Mouse (Mus musculus) liver, adult 2 months (tissue): ENCODE data around the gene Nptn. TPM values are rescaled to one million over a fixed set of nuclear protein-coding genes. Genes with fewer than 3 reads are reported as not detected.

Experiments
- DNase-seq: peaks from one replicate; pipeline ENCODE4 v3.0.0-alpha.2; 2011; ENCODE audit warnings: low read depth, low spot score; ENCODE audit errors: extremely low read depth
- H3K27ac ChIP-seq: fragments of 200-500 bp; replicated peaks from 2 replicates; pipeline ENCODE4 v1.5.1; 2012; ENCODE audit warnings: low read depth, mild to moderate bottlenecking, control low read depth, inconsistent platforms, low read length; ENCODE audit not compliant: insufficient read depth
- H3K27me3 ChIP-seq: fragments of 200-500 bp; 2 replicates; pipeline ENCODE4 v1.6.1; 2012; ENCODE audit warnings: mild to moderate bottlenecking, moderate library complexity, low read length, inconsistent platforms; ENCODE audit not compliant: control insufficient read depth, insufficient read depth
- H3K36me3 ChIP-seq: fragments of 200-500 bp; 2 replicates; pipeline ENCODE4 v1.6.1; 2012; ENCODE audit warnings: low read length, inconsistent platforms; ENCODE audit not compliant: control insufficient read depth, insufficient read depth
- H3K4me1 ChIP-seq: fragments of 200-500 bp; 2 replicates; pipeline ENCODE4 v1.6.1; 2011; ENCODE audit warnings: low read length; ENCODE audit not compliant: control insufficient read depth, insufficient read depth
- H3K4me3 ChIP-seq: fragments of 200-500 bp; 2 replicates; pipeline ENCODE4 v1.5.1; 2011; ENCODE audit warnings: low read depth, mild to moderate bottlenecking, control low read depth, low read length, moderate library complexity; ENCODE audit not compliant: insufficient read depth
- H3K79me2 ChIP-seq: fragments of 200-500 bp; 2 replicates; pipeline ENCODE4 v1.6.1; 2012; ENCODE audit warnings: inconsistent platforms, mild to moderate bottlenecking, low read length, moderate library complexity; ENCODE audit not compliant: control insufficient read depth, insufficient read depth
- H3K9ac ChIP-seq: fragments of 200-500 bp; 2 replicates; pipeline ENCODE4 v1.6.1; 2012; ENCODE audit warnings: low read depth, mild to moderate bottlenecking, control low read depth, inconsistent platforms, low read length
- CTCF ChIP-seq: fragments of 200-500 bp; IDR thresholded peaks from 2 replicates; pipeline ENCODE4 v1.5.1; 2011; ENCODE audit warnings: low read depth, low read length, control low read depth
- POLR2A ChIP-seq: fragments of 200-500 bp; IDR thresholded peaks from 2 replicates; pipeline ENCODE4 v1.6.1; 2011; ENCODE audit warnings: low read length, control low read depth; ENCODE audit not compliant: insufficient read depth; ENCODE audit errors: extremely low read depth
- WGBS: fragments of 180-500 bp; shearing (Covaris S2); methylation state at CpG from one replicate; pipeline ENCODE4 v1.1.7; 2018; 5-methylcytosine and 5-hydroxymethylcytosine counted together
- polyA plus RNA-seq: library from polyadenylated mRNA; depleted of rRNA; stranded (reverse); fragments of >200 nt; gene quantifications from 2 replicates; pipeline ENCODE4 v1.2.3, GENCODE M21; 2012
- total RNA-seq: library from RNA; depleted of rRNA; stranded (reverse); fragments of >200 nt; gene quantifications from 2 replicates; pipeline ENCODE4 v1.2.3, GENCODE M21; 2014

The Nptn gene
- total and polyA plus RNA-seq, 2 experiments = 65.2 to 115 TPM

- H3K36me3 ChIP-seq = no peaks in the 10 kb centered on the region
- no peak overlapping the region for H3K9ac ChIP-seq
- peaks cover 4% of the 10 kb centered on the region for H3K4me1 ChIP-seq
- H3K4me3 ChIP-seq = no peak overlapping the region
- H3K79me2 ChIP-seq = peaks cover 4% of the 10 kb centered on the region; the same call in 1 of the 2 replicates
- DNase-seq = no peak
- no peak overlapping the region for H3K27ac ChIP-seq
- TF ChIP-seq CTCF = no peak
- no peak for TF ChIP-seq POLR2A
- WGBS = 96% methylated on average over 6 of the region's 6 CpGs
- no peaks in the 10 kb centered on the region for H3K27me3 ChIP-seq
These were observed 31.1 kb upstream of the Nptn start for GRCm38 (mm10) chr9:58550928-58551327.

GRCm38 (mm10) chr9:58552083-58552482, 30.0 kb upstream of the Nptn start:
- no peak for TF ChIP-seq CTCF
- no peak for TF ChIP-seq POLR2A
- Histone ChIP-seq H3K4me3 (no peak overlapping the region), H3K27ac (no peak overlapping the region), H3K79me2 (peaks cover 4% of the 10 kb centered on the region; the same call in 1 of the 2 replicates), H3K9ac (no peak overlapping the region), H3K36me3 (no peaks in the 10 kb centered on the region), H3K27me3 (no peaks in the 10 kb centered on the region), H3K4me1 (peaks cover 9% of the 10 kb centered on the region)
- no peak for DNase-seq
- 81% methylated on average over 9 of the region's 9 CpGs for WGBS

- peaks cover 4% of the 10 kb centered on the region; the same call in 1 of the 2 replicates for H3K79me2 ChIP-seq
- peak overlapping the region; percentile 86 for H3K9ac ChIP-seq
- no peaks in the 10 kb centered on the region for H3K36me3 ChIP-seq
- 31% methylated on average over 23 of the region's 23 CpGs for WGBS
- H3K4me1 ChIP-seq = peaks cover 12% of the 10 kb centered on the region
- H3K27ac ChIP-seq = peak overlapping the region; percentile 42; the same call in 1 of the 2 replicates
- H3K4me3 ChIP-seq = peak overlapping the region; percentile 82
- DNase-seq = no peak
- no peaks in the 10 kb centered on the region for H3K27me3 ChIP-seq
- TF ChIP-seq POLR2A (no peak), CTCF (no peak)
These were observed 27.8 kb upstream of the Nptn start for GRCm38 (mm10) chr9:58554056-58554907.

GRCm38 (mm10) chr9:58554908-58555684, 26.9 kb upstream of the Nptn start, which contains the start of gene Cd276:
Cd276 (minus strand) TSS chr9:58555437.
- H3K79me2 ChIP-seq = peaks cover 4% of the 10 kb centered on the region; the same call in 1 of the 2 replicates
- H3K4me3 ChIP-seq = peak within 1 kb of the TSS; percentile 82
- H3K27ac ChIP-seq = peak within 1 kb of the TSS; percentile 42
- H3K36me3 ChIP-seq = no peaks in the 10 kb centered on the region
- H3K9ac ChIP-seq = peak within 1 kb of the TSS; percentile 86
- peak; percentile 47 for DNase-seq
- no peak for TF ChIP-seq POLR2A
- no peak for TF ChIP-seq CTCF
- H3K4me1 ChIP-seq = peaks cover 12% of the 10 kb centered on the region
- no peaks in the 10 kb centered on the region for H3K27me3 ChIP-seq
- WGBS = under 1% methylated on average over 68 of the region's 68 CpGs

- peak overlapping the region; percentile 2; the same call in 1 of the 2 replicates for H3K27ac ChIP-seq
- no peak for TF ChIP-seq POLR2A
- no peak for TF ChIP-seq CTCF
- no peaks in the 10 kb centered on the region for H3K36me3 ChIP-seq
- H3K4me3 ChIP-seq = peak overlapping the region; percentile 82
- no peak overlapping the region for H3K9ac ChIP-seq
- H3K79me2 ChIP-seq = peaks cover 4% of the 10 kb centered on the region; the same call in 1 of the 2 replicates
- H3K27me3 ChIP-seq = no peaks in the 10 kb centered on the region
- no peak for DNase-seq
- WGBS = 39% methylated on average over 9 of the region's 9 CpGs
- peaks cover 12% of the 10 kb centered on the region for H3K4me1 ChIP-seq
These were observed 26.2 kb upstream of the Nptn start for GRCm38 (mm10) chr9:58555685-58556414.
